Mouse (Mus musculus) left cerebral cortex, postnatal 25 days (tissue): ENCODE results near the gene Rprd1b. TPM values are rescaled to one million over a fixed set of nuclear protein-coding genes. Genes with fewer than 3 reads are reported as not detected.

Experiments
- DNase-seq, 2 experiments: peaks; one replicate each; pipeline ENCODE4 v3.0.0; 2022; ENCODE audit warnings: low spot score in 2 of 2, mixed read lengths in 1 of 2
- intact Hi-C: fragments of 180-260 bp; cut with DNase I; formaldehyde crosslinking; loops from one replicate; pipeline ENCODE4 v1.15.1; 2025
- total RNA-seq, 2 experiments: library from RNA; stranded (reverse); gene quantifications; 2 replicates each; pipeline ENCODE4 v1.2.3; 2021

Gene Rprd1b
- total RNA-seq, result 10 to 100 TPM; 38.5 to 45.4 TPM

DNA sequence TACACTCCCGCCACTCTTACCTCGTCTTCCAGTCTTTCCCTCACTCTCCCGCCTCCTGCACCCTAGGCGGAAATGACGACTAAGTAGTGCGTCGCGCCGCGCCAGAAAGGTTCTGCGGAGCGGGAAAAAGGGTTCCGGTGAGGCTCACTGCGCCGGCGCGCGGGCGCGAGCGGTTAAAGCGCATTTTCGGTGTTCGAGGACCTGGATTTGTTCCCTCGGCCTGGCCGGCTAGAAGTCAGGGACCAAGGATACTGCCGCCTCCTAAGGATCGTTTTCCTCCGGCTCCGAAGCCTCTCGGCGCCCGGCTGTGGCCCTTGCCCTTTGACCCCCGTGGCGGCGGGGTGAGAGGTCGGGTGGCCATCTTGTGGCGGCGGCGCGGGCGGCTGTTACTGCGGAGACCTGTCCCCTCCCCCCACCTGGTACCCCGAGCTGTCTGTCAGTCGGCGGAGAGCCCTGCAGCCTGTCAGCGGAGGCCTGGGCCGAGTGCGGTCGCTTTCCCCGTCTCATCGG lies at the start of gene Rprd1b, which contains the start of gene Tti1:
TSS of gene Rprd1b (plus strand) at position 144 of the 510 bp plus-strand sequence.
TSS of gene Tti1 (minus strand) at position 80 of the 510 bp plus-strand sequence.
- intact Hi-C loops, result loop anchor here (5.0 kb wide), 1 partner anchor 291 kb away; the partner anchor contains the start of gene Ctnnbl1

DNA sequence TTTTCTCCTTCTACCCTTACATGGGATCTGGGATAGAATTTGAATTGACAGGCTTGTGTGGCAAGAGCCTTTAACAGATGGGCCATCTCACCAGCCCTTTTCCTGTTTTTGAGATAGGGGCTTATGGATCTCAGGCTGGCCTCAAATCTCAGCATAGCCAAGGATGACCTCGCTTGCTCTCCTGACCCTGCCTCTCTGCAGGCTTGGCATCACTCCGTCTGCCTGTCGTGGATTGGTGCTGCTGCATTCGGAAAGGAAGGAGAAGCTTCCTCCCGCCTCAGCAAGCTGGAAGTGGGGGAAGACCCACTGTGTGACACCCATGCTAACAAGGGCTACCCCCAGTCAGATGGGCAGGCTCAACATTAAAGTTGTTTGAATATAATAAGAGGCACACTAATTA lies 49.1 kb upstream of the Rprd1b start:
- DNase-seq, result no peak
- intact Hi-C loops, result no loop called here

More for the DNA sequence above, at the start of gene Rprd1b, which contains the start of gene Tti1:
- DNase-seq, result peak; percentile 94 to 95

DNA sequence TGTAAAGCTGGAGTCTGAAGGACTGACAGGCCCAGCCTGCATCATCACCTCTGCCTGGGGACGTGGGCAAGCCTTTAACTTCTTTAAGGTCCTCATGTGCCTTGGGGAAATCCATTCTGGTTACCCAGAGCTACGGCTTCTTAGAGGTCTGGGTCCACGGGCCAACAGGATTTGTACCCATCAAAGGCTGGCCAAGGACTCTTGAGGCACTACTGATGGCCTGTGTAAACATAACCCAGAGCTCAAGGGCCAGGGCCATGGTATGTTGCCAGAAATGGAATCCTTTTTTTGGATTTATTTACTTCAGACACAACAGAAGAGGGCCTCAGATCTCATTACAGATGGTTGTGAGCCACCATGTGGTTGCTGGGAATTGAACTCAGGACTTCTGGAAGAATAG lies 45.6 kb upstream of the Rprd1b start:
- intact Hi-C loops, result no loop called here
- no peak for DNase-seq

DNA sequence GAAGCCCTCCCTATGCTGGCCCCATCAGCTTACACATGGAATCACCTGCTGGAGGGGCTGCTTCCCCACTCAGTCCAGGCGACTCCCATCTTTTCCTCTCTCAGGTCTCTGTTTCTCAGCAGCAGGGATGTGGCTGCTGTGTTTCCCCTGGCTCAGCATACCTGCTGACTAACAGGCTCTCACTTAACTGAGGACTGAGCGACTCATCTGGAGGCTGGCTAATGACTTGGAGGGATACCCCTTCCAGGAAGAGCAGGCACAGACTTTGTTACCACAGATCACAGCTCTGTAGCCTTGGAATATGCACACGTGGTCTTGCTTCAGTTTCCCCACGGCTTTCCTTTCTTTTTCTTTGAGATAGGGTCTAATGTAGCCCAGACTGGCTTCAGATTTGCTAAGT lies 45.0 kb upstream of the Rprd1b start:
- DNase-seq, result no peak
- intact Hi-C loops, result no loop called here

DNA sequence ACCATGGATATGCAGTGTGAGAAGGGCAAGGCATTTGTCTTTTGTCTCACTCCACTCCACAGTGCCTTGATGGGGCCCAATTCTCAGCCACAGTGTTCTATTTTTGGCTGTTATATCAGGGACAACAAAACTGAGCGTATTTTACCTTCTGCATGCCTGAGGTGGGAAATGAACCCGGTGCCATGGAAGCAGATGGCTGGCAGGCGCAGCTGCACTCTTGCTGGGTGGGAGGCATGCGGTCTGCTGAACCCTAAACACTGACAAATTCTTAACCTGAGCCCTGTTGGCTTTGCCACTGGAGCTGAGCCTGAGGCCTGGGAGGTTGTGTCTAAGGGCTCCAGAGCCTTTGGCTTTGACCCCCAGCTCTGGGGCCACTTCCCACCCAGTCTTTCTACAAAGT lies 42.7 kb upstream of the Rprd1b start:
- DNase-seq, result no peak
- intact Hi-C loops, result loop anchor here (5.0 kb wide), 1 partner anchor 348 kb away; no protein-coding TSS in a partner anchor

DNA sequence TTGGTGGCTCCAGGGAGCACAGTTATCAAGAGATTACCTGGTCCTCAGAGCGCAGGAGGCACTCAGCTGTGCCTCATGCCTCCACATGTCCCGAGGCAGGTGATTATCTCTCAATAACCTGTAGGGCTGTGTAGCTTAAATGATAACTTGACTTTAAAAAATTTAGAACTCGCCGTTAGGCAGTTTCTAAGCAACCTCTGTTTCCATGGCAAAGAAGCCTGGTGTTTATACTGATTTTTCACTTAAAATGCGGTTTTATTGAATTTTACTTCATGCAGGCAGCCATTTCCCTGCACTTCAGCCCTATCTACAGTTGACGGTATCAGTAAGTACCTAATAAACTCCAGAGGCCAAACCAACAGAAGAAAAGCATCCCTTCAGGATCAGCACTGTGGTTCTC lies 42.1 kb upstream of the Rprd1b start:
- DNase-seq, result peak; percentile 13 to 18
- intact Hi-C loops, result loop anchor here (5.0 kb wide), 1 partner anchor 349 kb away; no protein-coding TSS in a partner anchor

DNA sequence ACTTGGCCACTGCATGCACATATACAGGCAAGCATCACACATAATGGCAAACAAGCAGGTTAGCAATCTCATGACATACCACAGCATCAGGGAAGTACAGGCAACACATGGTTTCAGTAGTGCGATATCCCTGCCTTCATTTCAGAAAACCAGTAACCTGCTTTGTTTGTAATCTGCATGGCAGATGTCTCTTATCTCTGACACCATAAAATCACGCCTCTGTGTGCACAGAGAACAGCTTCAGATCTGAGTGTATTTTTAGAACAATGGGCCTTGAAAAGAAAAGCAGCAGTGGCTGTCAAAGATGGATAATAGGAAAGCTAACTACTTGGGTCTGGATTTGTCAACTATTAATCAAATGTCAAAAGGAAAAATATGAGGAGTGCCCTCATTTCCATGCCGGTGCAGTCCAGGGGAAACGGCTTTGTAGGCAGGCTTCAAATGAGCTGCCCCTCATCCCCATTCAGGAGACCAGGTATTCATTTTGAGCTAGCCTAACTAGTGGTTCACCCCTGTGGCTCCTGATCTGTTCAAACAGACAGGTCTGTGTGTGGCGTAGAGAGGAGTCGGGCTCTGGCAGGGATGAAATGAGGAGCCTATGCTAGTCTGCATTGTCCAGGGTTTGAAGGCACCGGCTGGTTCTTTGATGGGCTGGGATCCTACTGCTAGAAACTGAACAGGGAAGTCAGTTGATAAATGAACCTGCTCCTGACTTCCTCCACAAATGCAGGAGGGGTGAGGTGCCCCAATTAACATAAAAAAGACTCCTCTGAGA lies 39.7 kb upstream of the Rprd1b start:
- DNase-seq, result no peak
- intact Hi-C loops, result loop anchor here (5.0 kb wide), 1 partner anchor 351 kb away; no protein-coding TSS in a partner anchor

DNA sequence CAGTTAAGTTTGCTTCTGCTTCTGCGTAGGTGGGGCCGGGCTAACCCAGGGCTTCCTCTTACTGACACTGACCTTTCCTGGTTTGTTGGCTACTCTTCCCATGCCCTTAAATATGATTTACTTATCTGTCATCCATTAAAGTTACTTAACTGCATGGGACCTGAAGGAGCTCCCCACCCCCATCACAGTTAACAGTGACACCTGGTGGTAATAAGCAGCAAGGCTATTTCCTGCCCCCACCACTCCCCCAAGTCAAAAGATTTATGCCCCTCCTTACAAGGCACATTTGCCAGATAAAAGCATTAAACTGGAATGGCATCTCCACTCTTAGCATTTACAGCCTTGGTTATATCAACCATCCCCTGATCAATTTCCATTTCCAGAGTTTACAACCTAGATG lies 38.4 kb upstream of the Rprd1b start:
- DNase-seq, result no peak
- intact Hi-C loops, result loop anchor here (5.0 kb wide), 1 partner anchor 353 kb away; no protein-coding TSS in a partner anchor

DNA sequence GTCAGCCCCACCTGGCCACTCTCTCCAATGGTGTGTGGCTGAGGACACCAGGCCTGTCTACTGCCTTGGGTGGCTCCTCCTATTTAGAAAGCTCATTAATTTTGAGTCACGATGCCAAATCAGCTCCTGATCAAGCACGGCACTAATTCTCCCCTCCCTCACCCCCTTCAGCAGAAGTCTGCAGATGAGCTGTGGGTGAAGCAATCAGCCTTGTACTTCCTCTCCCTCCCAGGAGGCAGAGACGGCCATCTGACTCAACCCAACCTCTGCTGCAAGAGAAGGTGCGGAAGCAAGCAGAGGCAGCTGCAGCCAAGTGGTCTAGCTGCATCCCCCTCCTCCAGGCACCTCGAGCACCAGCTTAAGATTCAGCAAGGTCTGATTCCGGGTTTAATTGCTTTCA lies 37.3 kb upstream of the Rprd1b start:
- DNase-seq, result no peak
- intact Hi-C loops, result no loop called here

DNA sequence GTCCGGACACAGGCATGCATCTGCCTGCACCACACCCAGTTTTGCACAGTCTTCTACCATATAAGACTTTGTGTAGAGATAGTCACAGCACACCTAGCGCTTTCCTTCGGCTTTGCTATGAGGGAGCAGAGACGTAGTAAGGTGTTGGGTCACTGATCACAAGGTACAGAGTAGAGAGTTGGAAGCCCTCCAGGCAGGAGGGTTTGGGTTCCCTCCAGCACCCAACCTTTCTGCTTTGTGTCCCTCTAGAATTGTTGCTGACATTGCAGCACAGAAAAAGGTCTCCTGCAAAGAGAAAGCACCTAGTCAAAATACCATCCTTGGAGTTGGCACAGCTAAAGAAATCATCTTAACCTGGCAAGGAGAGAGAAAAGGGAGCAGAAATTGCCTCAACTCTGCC lies 35.8 kb upstream of the Rprd1b start:
- no peak for DNase-seq
- intact Hi-C loops, result no loop called here

DNA sequence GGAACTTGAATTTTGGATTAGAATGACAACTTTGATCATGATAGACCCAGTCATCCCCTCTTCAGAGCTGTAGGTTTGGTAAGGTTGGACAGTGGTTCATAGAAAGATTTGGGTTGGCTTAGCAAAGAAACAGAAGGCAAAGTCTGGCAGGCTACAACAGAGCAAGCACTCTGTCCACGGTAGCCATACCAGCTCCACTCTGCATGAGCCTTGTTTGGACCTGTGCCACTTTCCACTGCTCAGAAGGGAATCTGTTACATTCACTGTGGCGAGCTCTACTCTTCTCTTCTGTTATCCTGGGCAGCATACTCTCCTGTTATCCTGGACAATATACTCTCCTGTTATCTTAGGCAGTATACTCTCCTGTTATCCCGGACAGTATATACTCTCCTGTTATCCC lies 29.5 kb upstream of the Rprd1b start:
- intact Hi-C loops, result loop anchor here (5.0 kb wide), 1 partner anchor 382 kb away; no protein-coding TSS in a partner anchor
- DNase-seq, result no peak

DNA sequence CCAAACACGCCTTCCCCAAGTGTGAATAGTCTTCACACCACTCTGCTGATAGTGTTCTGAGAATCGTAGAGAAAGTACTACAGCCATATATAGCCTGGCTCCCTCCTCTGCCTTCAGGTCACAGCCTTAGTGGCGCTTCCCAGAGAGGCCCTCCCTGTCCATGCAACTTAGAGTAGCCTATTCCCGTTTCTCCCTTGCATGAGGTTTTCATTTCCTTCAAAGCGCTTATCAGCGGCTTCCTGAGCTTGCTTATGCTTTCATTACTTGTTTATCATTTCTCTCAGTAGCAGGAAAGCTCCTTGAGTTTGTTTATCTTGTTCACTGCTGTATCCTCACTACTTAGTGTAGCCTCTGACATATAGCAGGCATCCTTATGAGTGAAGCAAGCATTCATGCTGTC lies 23.7 kb upstream of the Rprd1b start:
- DNase-seq, result no peak
- intact Hi-C loops, result no loop called here

DNA sequence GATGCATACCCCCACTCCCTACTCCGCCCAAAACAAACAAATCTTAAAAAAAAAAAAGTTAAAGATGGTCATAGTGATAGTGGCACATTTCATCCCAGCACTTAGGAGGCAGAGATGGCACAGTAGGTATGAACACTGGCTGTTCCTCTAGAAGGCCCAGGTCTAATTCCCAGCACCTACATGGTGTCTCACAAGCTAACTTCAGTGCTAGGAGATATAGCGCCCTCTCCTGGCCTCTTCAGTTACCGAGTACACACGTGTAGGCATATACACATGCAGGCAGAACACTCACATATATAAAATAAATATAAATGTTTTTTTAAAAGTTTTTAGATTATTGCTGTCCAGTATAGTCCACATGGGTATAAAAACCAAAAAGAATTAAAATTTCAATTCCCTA lies 22.7 kb upstream of the Rprd1b start:
- no peak for DNase-seq
- intact Hi-C loops, result no loop called here

DNA sequence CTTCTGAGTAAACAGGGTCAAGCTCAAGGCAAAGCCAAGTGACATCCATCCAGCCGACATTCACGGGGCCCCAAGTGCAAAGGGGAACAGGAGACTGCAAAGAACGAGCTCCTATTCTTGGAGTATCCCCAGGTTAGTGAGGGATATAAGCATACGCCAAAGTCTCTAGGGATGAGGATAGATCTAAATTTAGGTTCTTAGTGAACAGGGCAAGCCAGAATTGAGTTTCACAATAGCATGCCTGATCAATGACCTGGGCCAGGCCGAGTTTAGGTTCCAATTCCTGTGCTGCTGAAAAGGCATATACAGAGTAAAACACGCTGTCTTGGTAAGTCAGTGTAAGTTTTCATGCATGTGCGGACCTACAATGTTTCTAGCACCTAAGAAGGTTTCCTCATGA lies 18.9 kb upstream of the Rprd1b start:
- no peak for DNase-seq
- intact Hi-C loops, result no loop called here

DNA sequence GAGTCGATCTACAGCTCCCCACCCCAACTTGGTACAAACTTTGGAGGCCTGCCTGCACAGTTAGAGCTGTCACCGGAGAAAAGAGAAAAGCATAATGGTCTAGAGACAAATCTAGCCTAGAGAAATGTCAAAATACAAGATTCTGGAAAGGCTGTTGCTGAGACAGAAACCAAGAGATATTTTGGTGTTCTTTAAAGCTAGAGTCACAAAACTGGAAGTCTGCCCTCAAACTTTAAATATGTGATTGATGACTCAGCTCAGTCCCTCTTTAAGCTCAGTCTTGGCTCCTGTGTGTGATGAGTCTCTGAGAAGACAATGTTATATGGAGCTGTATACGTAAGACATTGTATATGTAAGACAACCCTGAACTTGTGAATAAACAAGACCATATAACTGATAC lies 15.7 kb upstream of the Rprd1b start:
- intact Hi-C loops, result no loop called here
- peak in 1 of 2 experiments; percentile 76 for DNase-seq

DNA sequence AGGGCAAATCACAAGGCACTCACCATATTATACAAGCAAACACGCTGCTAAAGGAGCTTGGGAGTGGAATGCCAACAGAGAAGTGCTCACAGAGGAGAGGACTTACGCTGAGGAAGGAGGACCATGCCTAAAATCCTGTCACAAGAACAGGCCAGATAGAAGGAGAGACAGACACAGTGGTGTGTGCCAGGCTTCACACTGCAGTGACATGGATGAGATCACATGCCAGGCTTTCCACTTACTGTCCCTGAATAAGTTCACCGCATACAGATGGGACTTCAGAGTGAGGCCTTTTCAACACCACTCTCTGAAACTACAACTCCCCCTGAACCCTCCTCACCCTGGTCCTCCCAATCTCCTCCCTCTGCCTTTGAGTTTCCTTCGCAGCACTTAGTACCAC lies 11.0 kb upstream of the Rprd1b start:
- intact Hi-C loops, result no loop called here
- no peak for DNase-seq

DNA sequence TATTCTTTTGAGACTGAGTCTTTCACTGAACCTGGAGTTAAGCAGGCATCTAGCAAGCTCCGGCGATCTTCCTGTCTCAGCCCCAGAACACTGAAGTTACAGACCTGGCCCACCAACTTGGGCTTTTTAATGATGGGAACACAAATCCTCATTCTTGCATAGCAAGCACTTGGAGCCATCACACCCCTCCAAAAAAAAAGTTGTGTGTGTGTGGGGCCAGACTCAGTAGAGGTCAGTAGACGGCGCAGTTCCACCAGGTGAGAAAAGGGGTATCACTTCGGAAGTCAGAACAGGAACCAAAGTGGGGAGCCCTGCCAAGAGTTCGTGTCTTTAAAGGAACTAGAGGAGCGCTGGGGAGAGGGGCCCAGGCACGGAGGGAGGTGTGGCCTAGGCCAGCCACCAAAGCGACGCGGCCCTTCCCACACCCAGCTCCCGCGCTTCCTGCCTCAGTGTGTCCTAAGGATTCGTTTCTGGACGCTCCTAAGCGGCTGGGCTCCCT lies 393 bp upstream of the Rprd1b start:
- intact Hi-C loops, result loop anchor here (5.0 kb wide), 1 partner anchor 291 kb away; the partner anchor contains the start of gene Ctnnbl1
- DNase-seq, result no peak

DNA sequence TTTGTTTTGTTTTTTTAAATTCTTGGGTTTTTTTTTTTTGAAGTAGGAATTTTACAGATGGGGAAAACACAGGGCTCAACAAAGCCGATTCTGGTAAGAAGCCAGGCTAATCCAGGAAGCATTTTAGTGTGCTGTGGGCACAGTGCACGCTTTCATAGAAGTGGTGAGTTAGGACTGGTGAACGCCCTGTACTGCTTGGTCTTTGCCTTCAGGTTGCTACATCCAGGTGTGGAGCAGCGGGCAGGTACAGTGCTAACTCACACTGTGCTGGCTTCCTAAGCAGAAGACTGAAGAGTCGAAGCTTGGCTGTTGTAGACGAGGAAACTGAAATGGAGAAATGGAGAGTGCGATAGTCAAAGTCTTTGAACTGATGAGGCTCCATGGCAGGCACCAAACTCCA lies 1.7 kb downstream of the Rprd1b start:
- intact Hi-C loops, result no loop called here
- no peak for DNase-seq

DNA sequence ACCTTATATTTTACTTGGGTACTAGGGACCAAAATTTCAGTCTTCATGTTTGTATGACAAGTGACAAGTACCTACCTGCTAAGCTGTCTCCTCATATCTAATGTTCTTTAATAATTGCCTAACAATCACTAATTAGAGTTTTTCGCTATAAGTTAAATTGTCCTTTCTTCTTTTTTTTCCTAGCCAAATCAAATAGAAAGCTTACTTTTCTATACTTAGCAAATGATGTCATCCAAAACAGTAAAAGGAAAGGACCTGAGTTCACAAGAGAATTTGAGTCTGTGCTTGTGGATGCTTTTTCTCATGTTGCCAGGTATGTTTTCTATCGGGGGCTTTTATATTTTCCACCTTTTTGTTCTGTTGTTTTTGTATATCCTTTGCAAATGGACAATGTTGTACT lies 7.5 kb downstream of the Rprd1b start:
- no peak for DNase-seq
- intact Hi-C loops, result no loop called here

DNA sequence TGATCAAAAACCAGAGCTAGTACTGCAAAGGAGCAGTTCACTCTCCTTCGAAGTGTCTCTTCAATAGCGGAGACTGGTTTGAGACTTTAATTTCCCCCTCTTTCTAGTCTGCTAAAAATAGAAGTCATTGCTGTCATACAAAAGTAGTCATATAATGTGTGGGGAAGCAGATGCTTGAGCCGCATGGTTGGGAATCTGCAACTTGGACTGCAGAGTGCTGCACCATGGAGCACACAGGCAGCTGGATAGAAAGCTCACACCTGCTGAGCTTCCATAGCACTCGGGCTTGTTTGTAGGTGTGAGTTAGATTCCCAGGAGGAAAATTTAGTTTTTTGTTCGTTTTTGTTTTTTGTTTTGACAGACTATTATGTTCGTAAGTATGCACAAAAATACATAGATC lies 8.1 kb downstream of the Rprd1b start:
- intact Hi-C loops, result no loop called here
- peak; percentile 17 to 40 for DNase-seq

DNA sequence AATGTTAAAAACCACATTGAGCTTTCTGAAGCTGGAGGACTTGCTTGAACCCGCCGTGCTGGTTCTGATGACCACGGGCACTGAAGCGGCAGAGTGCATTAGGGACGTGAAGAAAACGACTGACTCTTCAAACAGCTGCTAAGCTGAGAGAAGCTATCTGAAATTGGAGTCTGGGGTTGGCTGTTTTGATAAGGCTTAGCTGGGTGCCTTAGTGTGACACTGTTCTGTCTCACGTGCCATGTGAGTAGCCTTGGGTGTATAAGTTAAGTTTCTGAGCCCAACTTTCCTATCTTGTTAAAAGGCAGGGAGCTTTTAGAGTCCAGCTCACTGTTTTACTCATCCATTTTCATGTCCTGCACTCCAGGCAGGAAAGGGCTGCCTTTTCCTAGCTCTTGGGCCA lies 8.7 kb downstream of the Rprd1b start:
- no peak for DNase-seq
- intact Hi-C loops, result no loop called here
